Mouse (Mus musculus): ENCODE measurements around the gene Slc6a19.

The Slc6a19 gene

GRCm38 (mm10) chr13:73654976-73655375 lies 49.7 kb downstream of the Slc6a19 start:
- no peak for DNase-seq

- DNase-seq: no peak
Observed at GRCm38 (mm10) chr13:73653266-73653665, 51.4 kb downstream of the Slc6a19 start.

GRCm38 (mm10) chr13:73646397-73647087 lies 58.1 kb downstream of the Slc6a19 start:
- peak; percentile 90 for DNase-seq

GRCm38 (mm10) chr13:73641296-73641695 lies 63.4 kb downstream of the Slc6a19 start:
- peak; percentile 62 for DNase-seq

GRCm38 (mm10) chr13:73637826-73638225 lies 66.8 kb downstream of the Slc6a19 start:
- no peak for DNase-seq

GRCm38 (mm10) chr13:73631837-73632236 lies 72.8 kb downstream of the Slc6a19 start:
- no peak for DNase-seq
